24 mouse cellular contexts compared by ENCODE assay signal in genomic region chr14:123331841-123332240, GRCm38 (mm10).
"Had no signal": no experiment of that assay in that cellular context is flagged by ENCODE, and none has a peak within 500 bp of the region (broad histone marks: within the 10 kb centered on the region; RNA-seq: fewer than 3 reads in every experiment).

No protein-coding gene starts in this region.

- H3K4me3 ChIP-seq: layer of hippocampus, adult 2 months; limb, embryonic 10.5 days; limb, embryonic 13.5 days; liver, embryonic 12.5 days; liver, embryonic 15.5 days; lung, embryonic 15.5 days; megakaryocyte, embryonic 14.5 days; midbrain, embryonic 12.5 days; neural tube, embryonic 12.5 days; neural tube, embryonic 15.5 days had no signal

- H3K27me3 ChIP-seq: limb, embryonic 13.5 days; liver, embryonic 12.5 days; liver, embryonic 15.5 days; lung, embryonic 15.5 days; megakaryocyte, embryonic 14.5 days; midbrain, embryonic 12.5 days; neural tube, embryonic 12.5 days; neural tube, embryonic 15.5 days had no signal

- ATAC-seq: liver, embryonic 12.5 days had no signal

- H3K4me1 ChIP-seq: limb, embryonic 10.5 days; limb, embryonic 13.5 days; liver, embryonic 12.5 days; liver, embryonic 15.5 days; lung, embryonic 15.5 days; megakaryocyte, embryonic 14.5 days; neural tube, embryonic 12.5 days; neural tube, embryonic 15.5 days had no signal

- H3K36me3 ChIP-seq: limb, embryonic 10.5 days; limb, embryonic 13.5 days; liver, embryonic 12.5 days; liver, embryonic 15.5 days; lung, embryonic 15.5 days; midbrain, embryonic 12.5 days; neural tube, embryonic 12.5 days; neural tube, embryonic 15.5 days had no signal

- H3K4me2 ChIP-seq: limb, embryonic 13.5 days; liver, embryonic 12.5 days; liver, embryonic 15.5 days; lung, embryonic 15.5 days; midbrain, embryonic 12.5 days; neural tube, embryonic 12.5 days; neural tube, embryonic 15.5 days had no signal

- H3K9ac ChIP-seq: limb, embryonic 13.5 days; liver, embryonic 12.5 days; liver, embryonic 15.5 days; lung, embryonic 15.5 days; midbrain, embryonic 12.5 days; neural tube, embryonic 12.5 days; neural tube, embryonic 15.5 days had no signal

- DNase-seq: kidney, adult 11 months; kidney, adult 8-10 months; kidney, postnatal 25 days; layer of hippocampus, adult 9-11 months; liver; lung, adult 18-20 months; lung, postnatal 10 days; lung, postnatal 36 days; right cerebral cortex, adult 18-20 months; right cerebral cortex, postnatal 14 days; right cerebral cortex, postnatal 4 days; thymus, adult 2 months; thymus, postnatal 14 days had no signal

- H3K9me3 ChIP-seq: limb, embryonic 10.5 days; limb, embryonic 13.5 days; liver, embryonic 12.5 days; liver, embryonic 15.5 days; lung, embryonic 15.5 days; midbrain, embryonic 12.5 days; neural tube, embryonic 12.5 days; neural tube, embryonic 15.5 days had no signal

- H3K27ac ChIP-seq: layer of hippocampus, adult 2 months; limb, embryonic 10.5 days; limb, embryonic 13.5 days; liver, embryonic 12.5 days; liver, embryonic 15.5 days; lung, embryonic 15.5 days; midbrain, embryonic 12.5 days; neural tube, embryonic 12.5 days; neural tube, embryonic 15.5 days; stomach, postnatal 0 days had no signal
